ENCODE assay signal across 20 mouse cellular contexts in the genomic region with DNA sequence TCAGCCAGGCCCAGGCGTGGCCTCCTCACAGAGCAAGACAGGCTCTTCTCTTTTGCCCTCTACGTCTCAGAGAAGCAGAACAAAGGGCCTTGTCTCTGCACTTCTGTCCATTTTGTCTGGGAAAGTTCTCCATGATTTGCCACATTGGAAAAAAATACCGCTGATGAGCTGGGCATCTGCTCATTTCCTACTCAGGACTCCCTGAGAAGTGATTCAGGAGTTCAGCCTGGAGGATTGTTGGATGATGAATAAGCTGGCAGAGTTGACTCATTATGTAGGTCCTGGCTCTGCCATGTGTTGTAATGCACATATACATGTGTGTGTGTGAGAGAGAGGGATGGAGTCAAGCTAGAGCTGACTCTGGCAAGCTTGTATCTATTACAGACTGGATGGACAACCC. TPM values are rescaled to one million over a fixed set of nuclear protein-coding genes. Genes with fewer than 3 reads are reported as not detected.
DNase-seq lines count a peak whose midpoint lies in the region; ATAC-seq and TF ChIP-seq lines count a peak whose summit lies in the region.
"Had no signal": no experiment of that assay in that cellular context is flagged by ENCODE, and none has a peak within 500 bp of the region (broad histone marks: within the 10 kb centered on the region; RNA-seq: fewer than 3 reads in every experiment).

No protein-coding gene starts in this region.

- no peak for ATAC-seq in heart, embryonic 13.5 days (ENCODE audit: extremely low read depth, insufficient number of reproducible peaks, low FRiP score, low TSS enrichment)
- no peak for ATAC-seq in hindbrain, postnatal 0 days
- ATAC-seq: forebrain, embryonic 15.5 days; inflammation-experienced regulatory T-cells, adult 6 months had no signal

- WGBS in heart, embryonic 13.5 days, result 84% methylated on average over 3 of the region's 3 CpGs
- WGBS in hindbrain, postnatal 0 days, result 78% methylated on average over 3 of the region's 3 CpGs

- H3K4me2 ChIP-seq in heart, embryonic 13.5 days, result no peak overlapping the region
- peak overlapping the region; percentile 37 for H3K4me2 ChIP-seq in myocyte (ENCODE audit: low read depth)
- no peak overlapping the region for H3K4me2 ChIP-seq in hindbrain, postnatal 0 days (ENCODE audit: low read depth, low read length)
- H3K4me2 ChIP-seq: embryonic facial prominence, embryonic 15.5 days; forebrain, embryonic 15.5 days; hindbrain, embryonic 15.5 days had no signal

- peaks cover 70% of the 10 kb centered on the region for H3K79me2 ChIP-seq in myocyte (ENCODE audit: control insufficient read depth, insufficient read depth)

- H3K4me3 ChIP-seq in heart, embryonic 13.5 days, result no peak overlapping the region
- H3K4me3 ChIP-seq in myocyte, result no peak overlapping the region
- no peak overlapping the region for H3K4me3 ChIP-seq in hindbrain, postnatal 0 days (ENCODE audit: low read length)
- H3K4me3 ChIP-seq: embryonic facial prominence, embryonic 15.5 days; forebrain, embryonic 15.5 days; heart, embryonic 10.5 days; hindbrain, embryonic 15.5 days had no signal

- H3K27ac ChIP-seq in heart, embryonic 13.5 days (replicated peaks), result no peak overlapping the region
- H3K27ac ChIP-seq in hindbrain, postnatal 0 days, result no peak overlapping the region
- H3K27ac ChIP-seq: embryonic facial prominence, embryonic 15.5 days; forebrain, embryonic 15.5 days; heart, embryonic 10.5 days; hindbrain, embryonic 15.5 days had no signal

- no peak for DNase-seq in heart, adult 9 months (ENCODE audit: low spot score in 2 of 2)
- DNase-seq in 3134 (ENCODE audit: extremely low read depth, insufficient read length, low spot score), result peak; percentile 25
- DNase-seq in Muller cell, postnatal 12 days (ENCODE audit: inconsistent ontology term), result peak; percentile 73
- DNase-seq in hindbrain, postnatal 0 days (ENCODE audit: low spot score), result no peak
- no peak for DNase-seq in urinary bladder, postnatal 10 days (ENCODE audit: low spot score)
- DNase-seq: adrenal gland, adult 8-10 months; adrenal gland, postnatal 36 days; cerebellum, adult 11 months; cerebellum, adult 8-10 months; cerebellum, postnatal 14 days; embryo, embryonic 11 days; gastrocnemius, postnatal 36 days; heart, adult 11 months had no signal

- no peaks in the 10 kb centered on the region for H3K27me3 ChIP-seq in heart, embryonic 13.5 days (replicated peaks)
- no peaks in the 10 kb centered on the region for H3K27me3 ChIP-seq in myocyte (ENCODE audit: control insufficient read depth, insufficient read depth, insufficient read length)
- no peaks in the 10 kb centered on the region for H3K27me3 ChIP-seq in hindbrain, postnatal 0 days (ENCODE audit: insufficient read depth, low read length)
- H3K27me3 ChIP-seq: embryonic facial prominence, embryonic 15.5 days; forebrain, embryonic 15.5 days; hindbrain, embryonic 15.5 days had no signal

- peaks cover 51% of the 10 kb centered on the region for H3K4me1 ChIP-seq in heart, embryonic 13.5 days
- peaks cover 8% of the 10 kb centered on the region; the same call in 1 of the 2 replicates for H3K4me1 ChIP-seq in hindbrain, postnatal 0 days (ENCODE audit: insufficient read depth, low read length)

- 0 out of 2 replicates have a peak overlapping the region, but pooled peaks have one; percentile 19 for H3K9ac ChIP-seq in heart, embryonic 13.5 days
- H3K9ac ChIP-seq in hindbrain, postnatal 0 days (replicated peaks; ENCODE audit: low read length), result no peak overlapping the region
- H3K9ac ChIP-seq: embryonic facial prominence, embryonic 15.5 days; forebrain, embryonic 15.5 days; hindbrain, embryonic 15.5 days had no signal

- H3K36me3 ChIP-seq in heart, embryonic 13.5 days, result peaks cover 32% of the 10 kb centered on the region
- H3K36me3 ChIP-seq in myocyte (ENCODE audit: control insufficient read depth, insufficient read depth), result no peaks in the 10 kb centered on the region
- no peaks in the 10 kb centered on the region for H3K36me3 ChIP-seq in hindbrain, postnatal 0 days (ENCODE audit: insufficient read depth, low read length)
- H3K36me3 ChIP-seq: forebrain, embryonic 15.5 days; hindbrain, embryonic 15.5 days had no signal

- no peak for TF ChIP-seq CTCF in hindbrain, postnatal 0 days (IDR thresholded peaks at IDR 0.05; ENCODE audit: low read depth)

- H3K9me3 ChIP-seq in heart, embryonic 13.5 days, result no peaks in the 10 kb centered on the region
- H3K9me3 ChIP-seq in hindbrain, postnatal 0 days (ENCODE audit: low read length), result no peaks in the 10 kb centered on the region
- H3K9me3 ChIP-seq: embryonic facial prominence, embryonic 15.5 days; forebrain, embryonic 15.5 days; heart, embryonic 10.5 days; hindbrain, embryonic 15.5 days had no signal

- no peak for TF ChIP-seq POLR2A in myocyte (IDR thresholded peaks at IDR 0.05; ENCODE audit: insufficient read length, low read depth)

- H3ac ChIP-seq in myocyte (ENCODE audit: control insufficient read depth, insufficient read length), result no peak overlapping the region

TF ChIP-seq in myocyte, 11 proteins besides CTCF, POLR2A, EP300 and RAD21:
- TF ChIP-seq MAX (IDR thresholded peaks at IDR 0.05; ENCODE audit: low read depth), result no peak
- TF ChIP-seq MYOG (IDR thresholded peaks at IDR 0.05; ENCODE audit: control insufficient read depth in 1 of 3, insufficient read depth in 1 of 3, insufficient read length in 2 of 3, low read depth in 2 of 3), result no peak
- TF ChIP-seq E2F4 (IDR thresholded peaks at IDR 0.05; ENCODE audit: insufficient read depth), result no peak
- no peak for TF ChIP-seq MYOD1 (IDR thresholded peaks at IDR 0.05; ENCODE audit: control insufficient read depth in 1 of 3, insufficient read length in 2 of 3, low read depth in 2 of 3)
- TF ChIP-seq REST (IDR thresholded peaks at IDR 0.05; ENCODE audit: insufficient read depth, insufficient read length), result no peak
- TF ChIP-seq TCF12 (IDR thresholded peaks at IDR 0.05; ENCODE audit: insufficient read depth, poor library complexity, severe bottlenecking), result no peak
- TF ChIP-seq POLR2AphosphoS2 (IDR thresholded peaks at IDR 0.05; ENCODE audit: insufficient read length, low read depth), result no peak
- TF ChIP-seq CEBPB (IDR thresholded peaks at IDR 0.05; ENCODE audit: insufficient read depth, poor library complexity, severe bottlenecking), result no peak
- TF ChIP-seq TCF3 (IDR thresholded peaks at IDR 0.05; ENCODE audit: insufficient read length, low read depth), result no peak
- no peak for TF ChIP-seq USF1 (IDR thresholded peaks at IDR 0.05; ENCODE audit: low read depth)
- TF ChIP-seq SRF (IDR thresholded peaks at IDR 0.05; ENCODE audit: control insufficient read depth, insufficient read length, low read depth), result no peak

RNA-seq across cellular contexts. Expression of gene Haus8, which starts 3.4 kb away (rescaled TPM):
- 126 and 154 TPM in 2 replicates for polyA plus RNA-seq in heart, embryonic 13.5 days (2015; fragmentation: Nextera tagmentation; extraction: Ambion mirVana)
- 13.2 TPM for polyA plus RNA-seq in myocyte (2012; fragmentation: generic; extraction: Trizol)
- total RNA-seq in hindbrain, postnatal 0 days (2014; rRNA removed), result 24.0 and 48.3 TPM in 2 replicates
- 45.1 TPM in 2 replicates for polyA plus RNA-seq in hindbrain, postnatal 0 days (2015; fragmentation: Nextera tagmentation; extraction: Ambion mirVana)

RNA-seq across cellular contexts. Expression of gene Myo9b, which starts 3.7 kb away (rescaled TPM):
- 14.5 and 16.3 TPM in 2 replicates for polyA plus RNA-seq in heart, embryonic 13.5 days (2015; fragmentation: Nextera tagmentation; extraction: Ambion mirVana)
- polyA plus RNA-seq in myocyte (2012; fragmentation: generic; extraction: Trizol), result 39.6 TPM
- 34.8 and 38.4 TPM in 2 replicates for total RNA-seq in hindbrain, postnatal 0 days (2014; rRNA removed)
- polyA plus RNA-seq in hindbrain, postnatal 0 days (2015; fragmentation: Nextera tagmentation; extraction: Ambion mirVana), result 7.8 and 8.6 TPM in 2 replicates

Comparison
In these comparisons a context has a peak if more than half of its experiments do, and no peak if none do; other contexts are left out.
1. DNase-seq: peak in 3134 (single experiment) and Muller cell, postnatal 12 days (single experiment); none in heart, adult 9 months (0 of 2), hindbrain, postnatal 0 days (single experiment) and urinary bladder, postnatal 10 days (single experiment).